Mouse (Mus musculus) layer of hippocampus, adult 6 months (tissue): ENCODE data around the gene Olfr530. TPM values are rescaled to one million over a fixed set of nuclear protein-coding genes. Genes with fewer than 3 reads are reported as not detected.

Experiments
- long read RNA-seq, 2 experiments: library from polyadenylated mRNA; unstranded; transcript quantifications; one replicate each; pipeline ENCODE4 v2.0.0; 2019 to 2020
- polyA plus RNA-seq: library from polyadenylated mRNA; unstranded; fragments of <200 nt; fragmentation: Nextera tagmentation; gene quantifications from 2 replicates; pipeline ENCODE4 v1.2.3, GENCODE M21; 2021

The Olfr530 gene
- not detected in 2 replicates for polyA plus RNA-seq
- long read RNA-seq, experiment 1 = 0 reads
- long read RNA-seq, experiment 2 = 0 reads

GRCm38 (mm10) chr7:140376231-140376630 is at the start of gene Olfr530:
TSS of gene Olfr530 (minus strand) at chr7:140376331.

DNA sequence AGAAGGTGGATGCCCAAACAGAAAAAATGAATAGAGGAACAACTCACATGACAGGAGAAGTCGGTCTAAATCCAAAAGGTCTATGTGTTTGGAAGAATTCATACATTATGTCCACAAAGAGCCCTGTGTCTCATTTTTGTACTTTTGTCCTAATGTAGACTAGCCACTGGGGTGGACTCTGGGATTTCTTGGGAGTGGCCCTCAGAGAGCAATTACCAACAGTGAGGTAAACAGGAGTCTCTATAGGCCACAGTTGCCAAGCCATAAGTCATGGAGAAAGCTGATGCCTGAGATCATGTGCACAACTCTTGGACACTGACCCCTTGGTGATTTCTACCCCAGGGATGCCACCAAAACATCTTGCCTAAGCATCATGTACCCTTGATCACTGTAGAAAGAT is 45.4 kb upstream of the Olfr530 start, which contains the start of gene Olfr532:
Gene Olfr532, minus strand, starts transcription at position 101 of the 400 bp plus-strand sequence.

DNA sequence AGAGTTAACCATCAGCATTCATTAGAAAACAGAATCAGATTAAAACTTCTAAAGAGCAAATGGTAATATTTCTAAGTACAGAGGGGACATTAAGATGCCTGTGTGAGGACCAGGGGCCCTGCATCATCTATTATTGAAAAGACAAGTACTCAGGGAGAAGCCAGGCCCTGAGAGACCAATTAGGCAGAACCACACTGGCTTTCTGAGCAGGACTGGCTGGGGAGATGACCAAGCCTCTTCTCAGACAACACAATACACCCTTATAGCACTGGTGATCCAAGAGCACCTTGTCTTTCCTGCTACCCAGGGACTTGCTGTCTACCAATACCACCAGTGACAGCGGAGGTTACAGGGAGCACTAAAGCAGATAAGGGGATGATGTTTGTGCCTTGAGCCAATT is 26.7 kb upstream of the Olfr530 start, which contains the start of gene Olfr531:
Gene Olfr531, minus strand, starts transcription at position 101 of the 400 bp plus-strand sequence.

DNA sequence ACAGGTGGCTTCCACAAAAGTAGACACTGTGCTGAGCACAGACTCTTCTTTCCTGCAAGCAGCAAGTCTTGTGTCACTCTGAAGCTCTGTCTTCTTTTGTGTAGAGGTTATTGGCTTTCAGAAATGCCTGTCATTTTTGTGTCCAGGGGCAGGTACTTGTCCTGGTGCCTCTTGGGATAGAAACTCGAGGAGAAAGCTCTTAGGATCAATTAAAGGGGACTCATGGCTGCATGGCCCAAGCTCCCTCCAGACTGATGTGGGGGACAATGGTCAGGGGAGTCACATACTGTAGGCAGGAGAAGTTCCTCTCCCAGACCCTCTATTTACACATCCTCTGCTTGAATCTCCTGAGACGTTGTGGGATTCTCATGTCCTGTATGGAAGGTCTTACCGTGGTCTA is 14.6 kb downstream of the Olfr530 start, which contains the start of gene Olfr60:
Gene Olfr60, minus strand, starts transcription at position 101 of the 400 bp plus-strand sequence.

GRCm38 (mm10) chr7:140333717-140334116 is 42.4 kb downstream of the Olfr530 start, which contains the start of gene Olfr527:
TSS of gene Olfr527 (plus strand) at chr7:140334017.

Other genes starting within 250 kb of the Olfr530 start
- gene Mtg1, start 238.8 kb downstream of the Olfr530 start, polyA plus RNA-seq = 46.4 and 48.4 TPM in 2 replicates
- 66.3 and 73.0 TPM in 2 replicates for gene Sprn, start 221.5 kb downstream of the Olfr530 start, polyA plus RNA-seq
- gene Olfr522, start 211.6 kb downstream of the Olfr530 start, polyA plus RNA-seq = not detected in 2 replicates
- not detected in 2 replicates for gene Olfr523, start 203.1 kb downstream of the Olfr530 start, polyA plus RNA-seq
- not detected in 2 replicates for gene Olfr524, start 170.4 kb downstream of the Olfr530 start, polyA plus RNA-seq
- 0.06 and 0.10 TPM in 2 replicates for gene Cd163l1, start 158.1 kb downstream of the Olfr530 start, polyA plus RNA-seq
- 0.09 TPM in 1 of 2 replicates, not detected in the other for gene 5830411N06Rik, start 129.0 kb downstream of the Olfr530 start, polyA plus RNA-seq
- not detected in 2 replicates for gene Olfr525, start 55.5 kb downstream of the Olfr530 start, polyA plus RNA-seq
- not detected in 2 replicates for gene Olfr527, start 42.3 kb downstream of the Olfr530 start, polyA plus RNA-seq
- not detected in 2 replicates for gene Olfr60, start 14.7 kb downstream of the Olfr530 start, polyA plus RNA-seq
- not detected in 2 replicates for gene Olfr531, start 26.6 kb upstream of the Olfr530 start, polyA plus RNA-seq
- not detected in 2 replicates for gene Olfr532, start 45.3 kb upstream of the Olfr530 start, polyA plus RNA-seq
- gene Olfr533, start 87.0 kb upstream of the Olfr530 start, polyA plus RNA-seq = not detected in 2 replicates
- gene Olfr535, start 107.9 kb upstream of the Olfr530 start, polyA plus RNA-seq = not detected in 2 replicates
- gene Olfr536, start 131.1 kb upstream of the Olfr530 start, polyA plus RNA-seq = not detected in 2 replicates
- not detected in 2 replicates for gene Olfr538, start 191.6 kb upstream of the Olfr530 start, polyA plus RNA-seq
- 0.03 and 0.09 TPM in 2 replicates for gene Olfr46, start 224.9 kb upstream of the Olfr530 start, polyA plus RNA-seq